Mouse (Mus musculus) monocyte, adult 5-6 weeks (primary cell): ENCODE measurements at regions not wholly inside any gene's neighbourhood (a gene's known extent, or its start where the extent isn't known, plus 50 kb on each side); places are given as distances from the start of the nearest gene placed in this dataset.

Source experiments
- ATAC-seq: fragments of 153-309, 156-312 bp; replicated peaks from 2 replicates; pipeline ENCODE4 v1.8.0; 2017; ENCODE audit warnings: mild to moderate bottlenecking; ENCODE audit not compliant: low TSS enrichment, insufficient number of reproducible peaks, severe bottlenecking, poor library complexity, low FRiP score

- ATAC-seq = no peak
Measured at GRCm38 (mm10) chr9:5118584-5118983, 179.7 kb upstream of the Casp1 start.

- 0 out of 2 replicates have a peak, but pooled peaks have one; percentile 9 for ATAC-seq
Measured at GRCm38 (mm10) chr9:5121144-5121821, 177.0 kb upstream of the Casp1 start.

DNA sequence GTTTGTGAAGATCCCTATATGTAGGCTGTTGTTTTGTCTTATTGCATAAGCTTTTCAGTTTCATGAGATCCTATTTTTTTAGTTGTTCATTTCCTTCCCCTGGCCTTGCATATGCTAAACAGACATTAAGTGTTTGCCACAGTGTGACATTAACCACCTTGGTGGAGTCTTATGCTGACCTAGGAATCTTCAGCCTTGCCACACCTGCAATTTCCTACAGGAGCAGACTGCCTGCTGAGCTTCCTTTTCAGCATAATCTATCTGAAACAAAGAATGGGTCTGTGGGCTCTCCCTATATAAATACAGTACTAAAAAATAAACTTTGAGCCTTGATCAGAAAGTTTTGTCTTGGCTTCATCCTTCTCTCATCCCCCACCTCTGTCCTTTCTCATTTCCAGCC, 171.5 kb upstream of the Casp1 start:
- no peak for ATAC-seq

- ATAC-seq = no peak
Measured at GRCm38 (mm10) chr9:5132386-5132785, 165.9 kb upstream of the Casp1 start.

- ATAC-seq = no peak
Measured at GRCm38 (mm10) chr9:5146604-5147003, 151.7 kb upstream of the Casp1 start.
